Mouse (Mus musculus): Measurements from ENCODE around the gene Blm.
A peak's percentile ranks its signal among the peaks of the same experiment; 100 is the strongest.

The Blm gene

DNA sequence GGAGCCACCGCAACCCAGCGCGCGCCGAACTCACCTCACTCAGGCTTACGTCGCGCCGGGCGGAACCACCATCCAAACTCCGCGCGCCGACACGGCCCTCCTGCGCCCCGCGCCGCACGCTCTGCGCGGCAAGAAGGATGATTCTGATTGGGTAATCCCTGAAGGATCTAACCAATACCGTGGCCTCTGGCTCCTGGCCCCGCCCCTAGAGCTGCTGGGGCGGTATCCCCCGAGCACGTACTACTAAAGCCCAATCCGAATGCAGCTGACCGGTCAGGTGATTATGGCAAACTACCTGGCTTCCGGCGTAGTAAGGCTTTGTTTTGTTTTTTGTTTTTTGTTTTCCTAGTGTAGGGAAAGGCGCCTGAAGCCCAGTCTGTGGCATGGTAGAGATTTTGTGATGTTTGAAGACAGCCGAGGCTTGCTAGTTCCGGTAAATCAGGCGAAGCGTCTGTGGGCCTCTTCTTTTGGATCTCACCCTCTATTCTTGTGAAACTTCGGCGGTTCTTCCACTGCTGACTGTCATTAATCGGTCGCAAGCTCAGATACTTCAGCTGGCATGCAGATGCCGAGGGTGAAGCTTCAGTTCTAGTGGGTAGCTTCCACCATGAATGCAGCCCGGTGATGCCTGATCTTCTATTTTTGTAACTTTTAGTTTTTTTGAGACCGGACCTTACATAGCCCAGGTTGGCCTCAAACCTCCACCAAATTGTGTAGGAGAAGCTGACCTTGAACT, at the start of gene Blm:
TSS of gene Blm (minus strand) at position 111 of the 736 bp plus-strand sequence.
- peak; percentile 98 for DNase-seq (ENCODE audit: low spot score)

DNA sequence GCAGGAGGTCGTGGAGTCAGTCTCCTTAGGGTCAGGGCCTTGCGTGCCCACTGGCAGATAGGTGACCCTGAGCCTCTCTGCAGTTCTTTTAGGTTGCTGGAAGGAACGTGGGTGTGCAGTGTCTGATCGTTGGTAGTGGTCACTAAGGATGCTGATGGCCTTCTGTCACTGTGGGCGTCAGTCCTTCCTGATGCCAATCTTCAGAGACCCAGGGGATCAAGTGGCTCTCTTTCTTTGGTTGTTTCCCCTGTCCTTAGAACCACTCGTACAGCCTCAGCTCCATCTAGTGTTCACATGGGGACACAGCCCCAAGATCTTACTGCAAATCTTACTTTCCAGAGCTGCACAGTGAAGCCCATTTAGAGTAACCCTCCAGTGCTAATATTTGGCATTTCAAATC, 49.1 kb upstream of the Blm start:
- peak; percentile 59 for DNase-seq (ENCODE audit: low spot score)

GRCm38 (mm10) chr7:80582821-80583451, 48.0 kb upstream of the Blm start:
- peak; percentile 22 for DNase-seq (ENCODE audit: low spot score)

DNA sequence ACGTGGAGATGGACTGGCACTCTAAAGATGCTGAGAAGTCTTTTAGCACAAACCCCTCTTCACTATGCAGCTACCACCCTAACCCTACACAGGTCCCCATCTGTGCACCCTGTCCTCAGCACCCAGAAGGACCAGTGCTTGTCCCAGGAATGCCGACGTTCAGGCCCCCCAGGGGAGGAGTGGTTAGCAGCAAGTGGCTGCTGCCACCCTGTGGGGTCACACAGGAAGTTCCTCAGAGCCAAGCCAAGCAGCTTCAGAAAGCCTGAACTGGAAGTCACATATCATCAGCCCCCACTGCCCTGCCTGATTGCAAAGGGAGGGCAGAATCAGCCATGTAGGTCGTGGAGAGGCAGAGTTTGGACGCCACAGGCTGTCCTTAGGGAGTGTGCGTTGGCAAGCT, 45.4 kb upstream of the Blm start:
- DNase-seq (ENCODE audit: low spot score), result no peak

DNA sequence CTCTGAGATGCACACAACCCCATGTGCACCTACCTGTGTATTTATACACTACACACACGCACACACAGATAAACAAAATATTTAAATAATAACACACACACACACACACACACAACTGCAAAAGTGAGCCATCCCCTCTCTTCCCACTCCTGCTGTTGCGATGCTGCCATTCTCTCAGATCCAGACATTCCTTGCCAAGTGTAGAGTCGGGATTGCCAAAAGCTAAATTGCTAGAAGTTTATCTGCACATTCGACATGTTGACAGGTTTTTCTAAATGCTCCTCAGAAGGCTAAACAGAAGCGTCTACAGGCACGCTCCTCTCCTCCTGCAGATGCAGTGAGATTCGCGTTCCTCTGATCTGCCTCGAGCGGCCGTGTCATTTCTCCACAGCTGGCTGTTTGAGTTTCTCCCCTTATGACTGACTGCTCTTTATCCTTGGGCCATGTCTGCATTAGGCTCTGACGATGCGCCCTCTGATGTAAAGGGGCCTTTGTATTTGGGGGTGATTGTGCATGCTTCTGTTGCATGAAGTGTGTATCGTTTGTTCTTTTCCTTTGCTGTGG, 42.6 kb upstream of the Blm start:
- DNase-seq (ENCODE audit: low spot score), result no peak

- no peak for DNase-seq (ENCODE audit: low spot score)
Observed at GRCm38 (mm10) chr7:80576626-80577025, 41.7 kb upstream of the Blm start.

- no peak for DNase-seq (ENCODE audit: low spot score)
Observed at GRCm38 (mm10) chr7:80575750-80576149, 40.8 kb upstream of the Blm start.

DNA sequence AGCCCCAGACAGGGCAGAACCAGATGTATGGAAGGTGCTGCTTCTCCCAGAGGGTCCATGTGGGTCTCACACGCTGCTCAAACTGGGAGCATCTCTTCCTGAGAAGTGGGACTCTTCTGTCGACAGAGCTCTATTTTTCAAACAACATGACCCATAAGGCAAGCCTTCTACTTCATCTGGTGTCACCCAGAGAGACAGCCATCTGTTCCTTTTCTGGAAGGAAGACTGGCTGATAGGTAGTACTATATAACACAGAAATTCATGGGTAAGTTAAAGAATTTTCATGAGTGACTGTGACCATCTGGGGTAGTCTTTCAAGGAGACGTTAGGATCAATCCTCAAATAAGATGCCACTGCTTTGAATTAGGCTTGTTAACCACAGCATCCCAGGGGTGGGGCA, 38.2 kb upstream of the Blm start:
- no peak for DNase-seq (ENCODE audit: low spot score)

DNA sequence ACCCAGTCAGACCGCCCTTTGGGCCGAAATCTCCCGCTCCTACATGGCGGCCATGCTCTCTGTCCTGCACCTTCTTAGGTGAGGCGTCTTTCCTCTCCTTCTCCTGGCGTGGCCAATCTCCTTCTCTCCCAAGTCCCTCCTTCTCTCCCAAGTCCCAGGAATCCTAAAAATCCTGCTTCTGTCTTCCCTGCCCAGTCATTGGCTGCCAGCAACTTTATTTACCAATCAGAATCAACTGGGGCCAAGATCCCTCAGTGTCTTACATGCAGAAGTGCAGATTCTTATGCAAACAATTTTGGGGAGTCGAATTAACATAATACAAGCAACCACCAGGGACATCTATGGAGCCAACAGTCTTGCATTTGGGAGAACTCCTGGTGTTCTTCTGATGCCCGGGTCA, 33.1 kb upstream of the Blm start:
- DNase-seq (ENCODE audit: low spot score), result no peak

DNA sequence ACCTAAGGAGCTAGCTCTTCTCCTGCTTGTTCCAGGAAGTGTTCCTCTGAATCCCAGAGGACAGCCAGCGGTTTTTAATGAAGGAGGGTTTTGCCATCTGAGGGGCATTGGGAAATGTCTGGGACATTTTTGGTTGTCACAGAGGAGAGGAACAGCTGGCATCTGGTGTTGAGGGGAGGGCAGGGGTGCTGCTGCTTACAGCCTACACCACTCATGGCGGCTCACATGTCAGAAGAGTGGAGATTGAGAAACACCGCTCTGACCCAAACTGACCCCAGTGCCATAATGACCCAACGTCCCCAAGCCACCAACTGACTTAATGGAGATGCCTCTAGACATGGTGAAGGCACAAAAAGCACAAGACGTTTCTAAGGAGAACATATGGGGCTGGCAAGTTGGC, 27.0 kb upstream of the Blm start:
- no peak for DNase-seq (ENCODE audit: low spot score)

GRCm38 (mm10) chr7:80561271-80561670, 26.4 kb upstream of the Blm start:
- no peak for DNase-seq (ENCODE audit: low spot score)

- DNase-seq (ENCODE audit: low spot score), result no peak
Observed at GRCm38 (mm10) chr7:80558572-80558971, 23.7 kb upstream of the Blm start.

- DNase-seq (ENCODE audit: low spot score), result no peak
Observed at GRCm38 (mm10) chr7:80558101-80558500, 23.2 kb upstream of the Blm start.

DNA sequence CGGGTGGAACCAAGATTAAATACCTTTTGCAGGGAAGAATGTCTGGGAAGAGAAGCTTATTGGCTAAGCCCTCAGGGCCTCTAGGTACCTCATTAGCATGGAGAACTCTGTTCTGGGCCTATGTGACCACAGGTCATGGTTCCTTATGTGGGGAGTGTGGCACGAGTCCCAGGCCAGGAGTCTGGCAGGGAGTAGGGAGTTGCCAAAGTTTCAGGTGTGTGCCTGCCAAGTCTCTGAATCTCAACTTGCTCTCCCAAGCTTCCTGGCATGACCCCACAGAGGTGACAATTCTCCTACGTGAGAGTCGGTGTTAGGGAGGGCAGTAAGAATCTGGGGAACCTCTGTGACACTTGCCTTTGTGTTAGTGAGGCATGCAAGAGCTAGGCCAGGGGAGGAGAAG, 22.2 kb upstream of the Blm start:
- no peak for DNase-seq (ENCODE audit: low spot score)

GRCm38 (mm10) chr7:80556166-80556565, 21.2 kb upstream of the Blm start:
- peak; percentile 23 for DNase-seq (ENCODE audit: low spot score)

- no peak for DNase-seq (ENCODE audit: low spot score)
Observed at GRCm38 (mm10) chr7:80555146-80555545, 20.2 kb upstream of the Blm start.

DNA sequence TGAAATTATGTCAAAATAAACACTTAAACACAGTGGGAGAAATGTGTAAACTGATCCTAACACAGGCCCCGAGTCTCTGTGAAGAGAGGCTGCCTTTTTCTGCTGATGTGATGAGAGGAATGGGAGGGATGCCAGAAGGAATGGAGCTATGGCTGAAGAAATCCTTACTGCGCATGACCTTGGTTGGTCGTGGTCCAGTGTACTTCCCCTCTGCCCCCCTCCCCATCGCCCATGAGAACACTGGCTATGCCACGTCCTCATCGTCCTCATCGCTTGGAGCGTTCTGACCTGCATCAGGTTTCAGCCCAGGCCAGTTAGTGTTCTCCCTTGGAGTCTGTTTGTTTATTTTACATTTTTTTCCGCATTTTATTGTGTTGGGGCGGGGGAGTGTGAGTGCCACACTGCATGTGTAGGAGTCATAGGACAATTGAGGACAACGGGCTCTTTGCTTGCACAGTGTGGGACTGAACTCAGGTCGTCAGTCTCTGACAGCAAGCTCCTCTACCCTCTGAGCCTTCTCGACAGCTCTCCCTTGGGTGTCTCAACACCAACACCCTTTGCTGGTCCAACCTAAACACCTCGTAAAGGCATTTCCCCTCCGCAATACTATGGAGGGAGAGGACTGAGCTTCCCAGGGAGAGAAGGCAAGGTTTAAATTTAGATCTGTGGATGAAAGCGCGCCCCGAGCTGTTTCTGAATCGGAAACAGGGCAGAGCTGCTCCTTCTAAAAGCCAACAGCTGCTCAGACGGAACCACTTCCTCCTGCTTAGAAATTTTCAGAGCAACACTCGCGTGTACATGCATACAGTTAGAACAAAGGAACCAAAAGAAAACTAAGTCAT, 19.5 kb upstream of the Blm start:
- DNase-seq (ENCODE audit: low spot score), result peak; percentile 25

DNA sequence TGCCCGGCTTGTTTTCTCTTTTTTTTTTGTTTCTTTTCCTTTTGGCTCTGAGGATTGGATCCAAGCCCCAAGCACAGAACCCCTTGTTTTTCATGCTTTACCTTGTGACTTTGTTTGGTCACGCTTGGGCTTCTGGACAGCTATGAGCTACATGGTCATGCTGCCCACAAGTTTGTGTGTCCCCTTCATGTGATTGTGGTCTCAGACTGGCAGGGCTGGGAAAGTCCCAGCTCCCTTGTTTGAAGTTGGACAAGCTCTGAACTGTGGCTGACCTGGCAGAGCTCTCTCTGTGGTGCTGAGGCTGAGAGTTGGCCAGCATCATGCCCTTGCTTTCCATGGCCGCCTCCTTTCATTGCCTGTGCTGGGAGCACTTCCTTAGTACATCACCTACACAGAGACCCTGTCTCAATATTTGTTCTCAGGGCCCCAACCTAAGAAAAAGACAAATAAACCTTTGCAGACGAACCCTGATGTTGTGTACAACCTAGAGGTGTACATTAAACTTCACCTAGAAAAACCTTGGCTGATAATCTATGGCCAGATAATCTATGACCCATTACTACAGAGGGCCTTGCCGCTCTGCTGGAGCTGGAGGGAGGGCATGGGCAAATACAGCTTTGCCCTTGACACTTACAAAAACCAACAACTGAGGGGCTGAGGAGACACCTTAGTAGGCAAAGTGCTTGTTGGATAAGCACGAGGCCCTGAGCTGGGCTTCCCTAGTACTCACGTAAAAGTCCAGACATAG, 13.8 kb upstream of the Blm start:
- DNase-seq (ENCODE audit: low spot score), result no peak

DNA sequence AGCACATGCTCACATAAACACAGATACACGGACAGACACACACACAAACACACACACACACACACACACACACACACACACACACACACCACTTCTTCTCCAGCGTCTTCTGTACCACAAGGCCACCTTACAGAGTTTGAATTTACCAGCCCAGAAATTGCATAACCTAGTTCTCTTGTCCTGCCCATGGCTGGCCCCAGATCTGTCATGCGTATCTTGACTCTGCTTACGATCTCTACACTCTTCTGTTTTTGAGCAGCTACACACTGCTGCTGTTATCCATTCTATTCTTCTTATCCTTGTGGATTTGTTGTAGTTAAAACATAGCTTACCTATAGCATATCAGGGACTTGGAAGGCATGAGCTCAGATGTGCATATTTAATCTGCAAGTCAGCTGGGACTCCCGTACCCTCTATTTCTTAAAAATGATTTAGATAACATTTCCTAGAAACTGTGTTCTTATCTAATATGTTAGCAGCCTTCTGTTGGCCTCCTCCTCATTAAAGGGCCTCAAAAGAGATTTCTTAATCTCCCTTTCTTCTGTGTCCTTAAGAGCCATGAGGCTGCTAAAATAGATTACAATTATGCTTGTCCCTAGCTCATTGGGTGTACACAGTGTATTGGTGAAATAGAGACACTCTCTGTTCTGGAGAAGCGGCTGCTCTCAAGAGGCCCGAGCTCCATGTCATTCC, 7.4 kb upstream of the Blm start:
- DNase-seq (ENCODE audit: low spot score), result no peak

DNA sequence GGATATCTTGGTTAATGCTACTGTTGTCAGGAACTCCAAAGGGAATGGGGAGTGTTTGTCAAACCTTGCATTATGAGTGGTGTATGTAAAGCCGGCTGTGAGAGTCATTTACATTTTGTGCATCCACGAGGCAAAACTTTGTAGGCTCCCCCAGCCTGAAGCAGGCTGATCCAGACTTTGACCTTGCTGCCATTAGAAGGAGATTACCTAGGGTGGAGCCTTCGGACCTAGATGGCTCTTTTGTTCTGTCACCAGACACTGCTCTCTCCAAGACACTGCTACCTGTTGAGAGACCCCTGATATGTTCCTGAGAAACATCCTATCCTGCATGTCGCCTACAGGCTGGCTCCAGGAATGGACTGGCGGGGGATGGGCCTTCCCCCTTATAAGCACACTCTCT, 4.7 kb upstream of the Blm start:
- DNase-seq (ENCODE audit: low spot score), result no peak

DNA sequence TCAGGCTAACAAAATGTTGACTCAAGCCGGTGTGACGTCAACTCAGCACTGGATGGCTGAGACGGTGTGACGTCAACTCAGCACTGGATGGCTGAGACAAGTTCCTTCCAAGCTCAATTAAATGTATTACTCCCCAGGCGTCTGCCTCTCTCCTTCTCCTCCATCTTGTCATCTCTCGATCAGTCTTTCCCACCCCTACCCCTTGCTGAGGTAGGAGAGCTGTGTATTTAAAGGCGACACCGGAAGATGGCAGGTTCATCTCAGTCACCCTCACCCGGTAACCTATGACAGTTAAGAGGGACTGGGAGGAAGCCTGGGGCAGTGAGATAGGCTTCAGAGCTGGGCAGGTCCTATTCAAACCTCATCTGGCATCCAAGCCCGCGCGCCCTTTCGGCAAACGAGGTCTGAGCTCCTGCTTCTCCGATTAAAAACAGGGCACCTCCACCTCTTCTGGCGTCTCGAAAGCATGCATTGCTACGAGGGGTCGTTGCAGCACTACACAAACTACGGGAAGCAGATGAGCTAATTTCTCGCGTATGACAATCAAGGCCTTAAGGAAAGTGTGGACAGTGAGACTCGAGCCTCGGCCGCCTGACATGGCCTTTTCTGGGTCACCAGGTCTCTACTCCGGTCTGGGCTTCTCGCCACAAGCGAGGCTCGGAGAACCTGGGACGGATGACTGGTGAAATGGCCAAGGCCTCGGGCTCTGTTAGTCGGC, 469 bp downstream of the Blm start:
- no peak for DNase-seq (ENCODE audit: low spot score)

All from urinary bladder, postnatal 14 days (tissue).